Mouse (Mus musculus): ENCODE measurements at regions not wholly inside any gene's neighbourhood (a gene's known extent, or its start where the extent isn't known, plus 50 kb on each side); places are given as distances from the start of the nearest gene placed in this dataset.

GRCm38 (mm10) chr9:32910641-32911040 is 274.6 kb downstream of the Ets1 start:
- no peak for DNase-seq

GRCm38 (mm10) chr9:32915633-32916032 is 279.6 kb downstream of the Ets1 start:
- no peak for DNase-seq

- no peak for DNase-seq
Measured at GRCm38 (mm10) chr9:32916731-32917130, 280.7 kb downstream of the Ets1 start.

- DNase-seq, result no peak
Measured at GRCm38 (mm10) chr9:32923925-32924324, 287.9 kb downstream of the Ets1 start.

GRCm38 (mm10) chr9:32924333-32924886 is 288.4 kb downstream of the Ets1 start:
- DNase-seq, result no peak

- DNase-seq, result no peak
Measured at GRCm38 (mm10) chr9:32925036-32925435, 289.0 kb downstream of the Ets1 start.

GRCm38 (mm10) chr9:32925720-32926595 is 289.9 kb downstream of the Ets1 start:
- peak; percentile 16 for DNase-seq

- DNase-seq, result no peak
Measured at GRCm38 (mm10) chr9:32927656-32928055, 291.6 kb downstream of the Ets1 start.

- DNase-seq, result no peak
Measured at GRCm38 (mm10) chr9:32928289-32929000, 292.4 kb downstream of the Ets1 start.

GRCm38 (mm10) chr9:32929331-32929730 is 293.3 kb downstream of the Ets1 start:
- no peak for DNase-seq

GRCm38 (mm10) chr9:32929826-32930225 is 293.8 kb downstream of the Ets1 start:
- no peak for DNase-seq

- DNase-seq, result no peak
Measured at GRCm38 (mm10) chr9:32931266-32932005, 295.4 kb downstream of the Ets1 start.

GRCm38 (mm10) chr9:32933237-32934071 is 297.4 kb downstream of the Ets1 start:
- DNase-seq, result no peak

GRCm38 (mm10) chr9:32934436-32934835 is 298.4 kb downstream of the Ets1 start:
- DNase-seq, result no peak

- DNase-seq, result no peak
Measured at GRCm38 (mm10) chr9:32936462-32936861, 300.4 kb downstream of the Ets1 start.

- DNase-seq, result no peak
Measured at GRCm38 (mm10) chr9:32937391-32937790, 301.4 kb downstream of the Ets1 start.

GRCm38 (mm10) chr9:32938857-32939256 is 302.8 kb downstream of the Ets1 start:
- no peak for DNase-seq

- no peak for DNase-seq
Measured at GRCm38 (mm10) chr9:32939626-32940025, 303.6 kb downstream of the Ets1 start.

GRCm38 (mm10) chr9:32940111-32940813 is 304.2 kb downstream of the Ets1 start:
- peak; percentile 79 for DNase-seq

GRCm38 (mm10) chr9:32940919-32941767 is 305.1 kb downstream of the Ets1 start:
- DNase-seq, result no peak

- DNase-seq, result no peak
Measured at GRCm38 (mm10) chr9:32941768-32942030, 305.7 kb downstream of the Ets1 start.
